Mouse (Mus musculus) neural tube, embryonic 15.5 days (tissue): ENCODE data around the gene Tnni1. TPM values are rescaled to one million over a fixed set of nuclear protein-coding genes. Genes with fewer than 3 reads are reported as not detected.

Source experiments
- ATAC-seq: fragments of 200-750 bp; cut with Nextera tagmentation; 2 replicates; pipeline ENCODE4 v1.8.0; 2017; ENCODE audit warnings: mild to moderate bottlenecking, moderate TSS enrichment, moderate library complexity; ENCODE audit not compliant: low FRiP score
- H3K27ac ChIP-seq: fragments of 300-500 bp; sonication (generic); replicated peaks from 2 replicates; pipeline ENCODE4 v1.5.1; 2015; ENCODE audit warnings: mild to moderate bottlenecking, inconsistent platforms
- H3K27me3 ChIP-seq: fragments of 300-500 bp; sonication (generic); replicated peaks from 2 replicates; pipeline ENCODE4 v1.6.1; 2015; ENCODE audit warnings: inconsistent platforms
- H3K36me3 ChIP-seq: fragments of 300-500 bp; sonication (generic); 2 replicates; pipeline ENCODE4 v1.6.1; 2015; ENCODE audit warnings: inconsistent platforms
- H3K4me1 ChIP-seq: fragments of 300-500 bp; sonication (generic); 2 replicates; pipeline ENCODE4 v1.6.1; 2015; ENCODE audit warnings: inconsistent platforms
- H3K4me2 ChIP-seq: fragments of 300-500 bp; sonication (generic); 2 replicates; pipeline ENCODE4 v1.6.1; 2015; ENCODE audit warnings: inconsistent platforms, mild to moderate bottlenecking, moderate library complexity
- H3K4me3 ChIP-seq: fragments of 300-500 bp; sonication (generic); replicated peaks from 2 replicates; pipeline ENCODE4 v1.5.1; 2015; ENCODE audit warnings: mild to moderate bottlenecking, inconsistent platforms
- H3K9ac ChIP-seq: fragments of 300-500 bp; sonication (generic); replicated peaks from 2 replicates; pipeline ENCODE4 v1.6.1; 2015; ENCODE audit warnings: mild to moderate bottlenecking, inconsistent platforms
- H3K9me3 ChIP-seq: fragments of 300-500 bp; sonication (generic); replicated peaks from 2 replicates; pipeline ENCODE4 v1.6.1; 2016; ENCODE audit warnings: inconsistent platforms
- WGBS: fragments of 180-500 bp; shearing (Covaris S2); methylation state at CpG from one replicate; pipeline ENCODE4 v1.1.7; 2015; ENCODE audit warnings: mixed read lengths; 5-methylcytosine and 5-hydroxymethylcytosine counted together
- polyA plus RNA-seq: library from polyadenylated mRNA; unstranded; fragments of >200 nt; fragmentation: Nextera tagmentation; extraction: Ambion mirVana; gene quantifications from 2 replicates; pipeline ENCODE4 v1.2.1, GENCODE M21; 2015

The Tnni1 gene
- polyA plus RNA-seq, 1 experiment from 2014 or later, result 31.1 TPM

DNA sequence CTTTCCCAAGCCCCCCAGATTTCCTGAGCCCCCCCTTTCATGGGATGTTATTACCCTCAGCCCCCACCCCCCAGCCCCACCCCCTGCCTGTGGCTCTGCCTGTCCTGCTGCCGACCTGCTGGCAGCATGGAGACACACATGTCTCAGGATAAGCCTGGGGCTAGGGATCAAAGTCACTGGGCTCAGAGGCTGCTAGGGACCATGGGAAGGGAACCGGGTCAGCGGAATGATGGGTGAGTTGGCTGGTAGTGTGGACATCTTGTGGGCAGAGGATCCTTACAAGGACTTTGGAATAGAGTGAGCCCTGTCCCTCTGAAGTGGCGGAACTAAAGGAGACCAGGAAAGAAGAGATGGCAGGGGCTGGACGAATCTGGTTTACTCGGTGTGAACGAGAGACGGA is 55.7 kb downstream of the Tnni1 start:
- Histone ChIP-seq H3K4me1 (peaks cover 2% of the 10 kb centered on the region; the same call in 1 of the 2 replicates), H3K36me3 (no peaks in the 10 kb centered on the region), H3K9ac (no peak overlapping the region), H3K4me3 (no peak overlapping the region), H3K4me2 (no peak overlapping the region), H3K27me3 (no peaks in the 10 kb centered on the region), H3K9me3 (no peaks in the 10 kb centered on the region), H3K27ac (no peak overlapping the region)
- no peak for ATAC-seq
- 84% methylated on average over 8 of the region's 8 CpGs for WGBS

GRCm38 (mm10) chr1:135835716-135836483 is 56.7 kb downstream of the Tnni1 start, which contains the start of gene Tnnt2:
TSS of gene Tnnt2 (plus strand) at chr1:135836354.
- no peaks in the 10 kb centered on the region for H3K27me3 ChIP-seq
- WGBS, result 45% methylated on average over 9 of the region's 9 CpGs

GRCm38 (mm10) chr1:135838626-135839025 is 59.4 kb downstream of the Tnni1 start:
- no peaks in the 10 kb centered on the region for H3K36me3 ChIP-seq
- no peak overlapping the region for H3K4me3 ChIP-seq
- H3K27ac ChIP-seq, result no peak overlapping the region
- ATAC-seq, result no peak
- no peak overlapping the region for H3K9ac ChIP-seq
- 74% methylated on average over 4 of the region's 4 CpGs for WGBS
- no peaks in the 10 kb centered on the region for H3K9me3 ChIP-seq
- H3K27me3 ChIP-seq, result no peaks in the 10 kb centered on the region
- H3K4me2 ChIP-seq, result no peak overlapping the region
- H3K4me1 ChIP-seq, result peaks cover 14% of the 10 kb centered on the region

More at GRCm38 (mm10) chr1:135835716-135836483, 56.7 kb downstream of the Tnni1 start, which contains the start of gene Tnnt2:
- Histone ChIP-seq H3K4me1 (peaks cover 10% of the 10 kb centered on the region), H3K9ac (no peak within 1 kb of the TSS), H3K4me3 (no peak within 1 kb of the TSS), H3K4me2 (no peak within 1 kb of the TSS), H3K9me3 (no peaks in the 10 kb centered on the region), H3K27ac (no peak within 1 kb of the TSS), H3K36me3 (no peaks in the 10 kb centered on the region)
- ATAC-seq, result no peak

DNA sequence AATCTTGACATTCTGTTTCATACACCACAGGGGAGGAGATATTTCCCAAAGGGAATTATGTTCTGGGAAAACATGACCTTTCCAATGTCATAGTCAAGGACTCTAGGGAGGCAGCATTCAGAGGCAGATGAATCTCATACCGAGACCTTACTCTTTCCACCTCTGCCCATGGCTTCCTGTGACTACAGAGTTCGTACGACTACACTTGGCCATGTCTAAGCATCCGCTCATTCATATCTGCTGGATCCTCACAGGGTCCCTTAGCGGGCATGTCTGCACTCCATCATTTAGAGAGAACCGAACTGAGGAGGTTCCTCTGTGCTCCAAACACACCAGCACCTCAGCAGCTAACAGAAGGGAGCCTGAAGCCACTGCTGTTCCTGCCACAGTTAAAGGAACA is 59.8 kb downstream of the Tnni1 start:
- H3K9ac ChIP-seq, result no peak overlapping the region
- no peaks in the 10 kb centered on the region for H3K27me3 ChIP-seq
- peaks cover 14% of the 10 kb centered on the region for H3K4me1 ChIP-seq
- H3K36me3 ChIP-seq, result no peaks in the 10 kb centered on the region
- H3K9me3 ChIP-seq, result no peaks in the 10 kb centered on the region
- ATAC-seq, result no peak
- no peak overlapping the region for H3K27ac ChIP-seq
- no peak overlapping the region for H3K4me2 ChIP-seq
- H3K4me3 ChIP-seq, result no peak overlapping the region
- WGBS, result 90% methylated on average over 6 of the region's 6 CpGs

DNA sequence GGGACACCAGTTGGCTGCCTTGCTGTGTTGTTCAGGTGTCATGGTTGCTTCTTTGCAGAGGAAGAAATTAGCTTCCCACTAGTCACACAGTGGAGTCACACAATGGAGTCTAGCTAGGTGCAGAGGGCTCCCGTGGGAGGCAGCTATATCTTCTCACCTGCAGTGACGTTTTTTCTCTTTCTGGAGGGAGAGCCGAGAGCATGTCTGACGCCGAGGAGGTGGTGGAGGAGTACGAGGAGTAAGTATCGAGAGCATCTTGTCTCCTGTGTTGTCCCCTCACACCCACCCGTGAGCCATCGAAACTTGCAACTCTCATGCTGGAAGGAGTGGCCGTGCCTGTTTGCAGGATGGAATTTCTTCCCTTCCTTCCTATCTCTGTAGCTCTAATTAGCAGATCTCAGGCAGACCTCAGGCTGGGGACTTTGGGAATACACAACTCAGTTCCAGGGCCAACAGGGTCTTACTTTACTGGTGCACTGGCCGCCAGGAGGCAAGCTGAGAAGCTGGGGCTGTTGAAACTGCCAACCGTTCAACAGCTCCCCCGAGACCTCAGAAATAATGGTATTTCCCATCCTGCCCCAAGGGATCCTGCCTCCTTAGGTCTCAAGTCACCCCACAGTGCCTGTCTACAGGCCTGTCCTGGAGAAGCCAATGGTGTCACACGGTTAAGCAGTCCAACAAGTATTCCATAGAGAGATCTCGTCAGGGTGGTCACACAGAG is 61.6 kb downstream of the Tnni1 start:
- no peak for ATAC-seq
- 68% methylated on average over 15 of the region's 15 CpGs for WGBS
- Histone ChIP-seq H3K4me2 (no peak overlapping the region), H3K27me3 (no peaks in the 10 kb centered on the region), H3K9me3 (no peaks in the 10 kb centered on the region), H3K4me3 (no peak overlapping the region), H3K9ac (no peak overlapping the region), H3K36me3 (no peaks in the 10 kb centered on the region), H3K4me1 (peaks cover 13% of the 10 kb centered on the region), H3K27ac (no peak overlapping the region)

GRCm38 (mm10) chr1:135843519-135844262 is 64.5 kb downstream of the Tnni1 start:
- no peak overlapping the region for H3K4me2 ChIP-seq
- no peaks in the 10 kb centered on the region for H3K36me3 ChIP-seq
- no peak overlapping the region for H3K4me3 ChIP-seq
- WGBS, result 91% methylated on average over 10 of the region's 10 CpGs
- no peak overlapping the region for H3K9ac ChIP-seq
- no peak overlapping the region for H3K27ac ChIP-seq
- peaks cover 12% of the 10 kb centered on the region for H3K4me1 ChIP-seq
- H3K27me3 ChIP-seq, result no peaks in the 10 kb centered on the region
- ATAC-seq, result no peak
- H3K9me3 ChIP-seq, result no peaks in the 10 kb centered on the region

DNA sequence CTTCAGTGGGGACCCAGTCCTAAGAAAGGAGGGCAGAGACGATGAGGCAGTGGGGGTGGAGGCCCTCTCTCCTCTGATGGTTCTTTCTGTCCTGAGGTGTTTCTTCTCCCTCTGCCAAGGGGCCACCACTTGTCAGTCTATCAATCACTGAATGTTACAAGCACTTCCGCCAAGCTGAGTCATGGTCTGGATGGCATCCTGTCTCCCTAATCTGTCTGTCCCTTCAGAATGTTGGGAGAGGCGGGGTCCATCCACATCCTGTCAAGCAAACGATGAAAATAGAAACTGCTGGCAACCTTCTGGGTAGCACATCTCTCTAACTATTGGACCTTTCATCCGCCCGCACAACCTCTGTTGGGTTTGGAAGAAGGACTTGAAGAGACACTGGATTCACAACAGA is 65.2 kb downstream of the Tnni1 start:
- no peaks in the 10 kb centered on the region for H3K27me3 ChIP-seq
- no peak overlapping the region for H3K27ac ChIP-seq
- no peak for ATAC-seq
- H3K4me3 ChIP-seq, result no peak overlapping the region
- 85% methylated on average over 6 of the region's 6 CpGs for WGBS
- no peaks in the 10 kb centered on the region for H3K36me3 ChIP-seq
- H3K4me2 ChIP-seq, result no peak overlapping the region
- H3K4me1 ChIP-seq, result peaks cover 12% of the 10 kb centered on the region
- no peaks in the 10 kb centered on the region for H3K9me3 ChIP-seq
- no peak overlapping the region for H3K9ac ChIP-seq

DNA sequence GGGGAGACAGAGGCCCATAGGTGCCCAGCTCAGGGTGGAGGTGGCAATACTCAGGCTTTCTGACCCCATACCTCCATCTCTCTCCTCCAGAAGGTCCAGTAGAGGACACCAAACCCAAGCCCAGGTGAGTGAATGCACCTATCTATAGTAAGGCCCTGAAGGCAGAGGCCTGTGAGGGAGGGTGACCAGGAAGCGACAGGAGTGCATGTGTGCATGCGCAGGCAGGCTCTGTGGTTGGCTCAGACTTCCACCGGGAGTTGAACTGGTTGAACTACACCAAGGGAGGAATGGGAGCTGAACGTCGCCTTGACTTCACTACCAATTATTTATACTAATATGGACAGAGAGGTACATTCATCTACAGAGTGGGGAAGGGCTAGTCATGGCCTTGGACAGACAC is 67.4 kb downstream of the Tnni1 start:
- no peak overlapping the region for H3K9ac ChIP-seq
- 0 out of 2 replicates have a peak, but pooled peaks cover under 1% of the 10 kb centered on the region for H3K4me1 ChIP-seq
- ATAC-seq, result no peak
- 82% methylated on average over 5 of the region's 5 CpGs for whole genome bisulfite sequencing
- H3K36me3 ChIP-seq, result no peaks in the 10 kb centered on the region
- no peak overlapping the region for H3K27ac ChIP-seq
- no peaks in the 10 kb centered on the region for H3K27me3 ChIP-seq
- H3K4me3 ChIP-seq, result no peak overlapping the region
- H3K9me3 ChIP-seq, result no peaks in the 10 kb centered on the region
- no peak overlapping the region for H3K4me2 ChIP-seq

DNA sequence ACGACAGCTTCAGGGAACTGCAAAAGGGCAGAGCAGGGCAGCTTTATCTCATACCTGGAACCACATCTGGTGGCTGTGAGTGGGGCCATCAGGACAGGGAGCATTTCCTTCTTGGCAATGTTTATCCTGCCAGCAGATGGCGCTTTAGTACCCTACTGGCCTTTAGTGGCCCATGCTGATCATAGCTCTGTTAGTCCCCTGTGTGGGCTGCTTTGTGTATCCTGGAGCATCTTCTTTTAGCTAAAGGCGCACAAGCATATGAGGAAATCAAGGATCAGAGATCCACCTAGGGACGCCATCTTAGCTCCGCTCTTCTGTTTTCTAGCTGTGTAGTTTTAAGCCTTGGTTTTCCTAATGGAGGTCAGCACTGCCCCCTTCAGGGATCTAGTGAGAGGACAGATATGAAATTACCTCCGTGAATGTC is 67.9 kb downstream of the Tnni1 start:
- no peak overlapping the region for H3K4me2 ChIP-seq
- peaks cover 6% of the 10 kb centered on the region; the same call in 1 of the 2 replicates for H3K4me1 ChIP-seq
- H3K9me3 ChIP-seq, result no peaks in the 10 kb centered on the region
- no peak overlapping the region for H3K4me3 ChIP-seq
- no peak overlapping the region for H3K9ac ChIP-seq
- no peaks in the 10 kb centered on the region for H3K36me3 ChIP-seq
- ATAC-seq, result no peak
- WGBS, result 35% methylated on average over 6 of the region's 6 CpGs
- no peak overlapping the region for H3K27ac ChIP-seq
- no peaks in the 10 kb centered on the region for H3K27me3 ChIP-seq

GRCm38 (mm10) chr1:135847611-135848351 is 68.5 kb downstream of the Tnni1 start:
- no peaks in the 10 kb centered on the region for H3K27me3 ChIP-seq
- no peak overlapping the region for H3K27ac ChIP-seq
- H3K4me3 ChIP-seq, result no peak overlapping the region
- no peak overlapping the region for H3K4me2 ChIP-seq
- H3K4me1 ChIP-seq, result peaks cover 11% of the 10 kb centered on the region; the same call in 1 of the 2 replicates
- H3K36me3 ChIP-seq, result no peaks in the 10 kb centered on the region
- 84% methylated on average over 17 of the region's 17 CpGs for WGBS
- no peak for ATAC-seq
- H3K9me3 ChIP-seq, result no peaks in the 10 kb centered on the region
- no peak overlapping the region for H3K9ac ChIP-seq
